Mouse (Mus musculus) liver, embryonic 12.5 days (tissue): ENCODE results near the gene Sumo2. TPM values are rescaled to one million over a fixed set of nuclear protein-coding genes. Genes with fewer than 3 reads are reported as not detected.

Source experiments
- ATAC-seq: fragments of 200-750 bp; cut with Nextera tagmentation; 2 replicates; pipeline ENCODE4 v1.8.0; 2017; ENCODE audit warnings: moderate number of reproducible peaks, mild to moderate bottlenecking, moderate library complexity
- H3K27ac ChIP-seq: fragments of 300-500 bp; sonication (generic); 2 replicates; pipeline ENCODE4 v1.5.1; 2016; ENCODE audit warnings: mild to moderate bottlenecking
- H3K27me3 ChIP-seq: fragments of 300-500 bp; sonication (generic); replicated peaks from 2 replicates; pipeline ENCODE4 v1.6.1; 2016; ENCODE audit warnings: mild to moderate bottlenecking, moderate library complexity
- H3K36me3 ChIP-seq: fragments of 300-500 bp; sonication (generic); 2 replicates; pipeline ENCODE4 v1.6.1; 2016; ENCODE audit warnings: mild to moderate bottlenecking, moderate library complexity
- H3K4me1 ChIP-seq: fragments of 300-500 bp; sonication (generic); 2 replicates; pipeline ENCODE4 v1.6.1; 2016
- H3K4me2 ChIP-seq: fragments of 300-500 bp; sonication (generic); 2 replicates; pipeline ENCODE4 v1.6.1; 2016; ENCODE audit warnings: mild to moderate bottlenecking, moderate library complexity
- H3K4me3 ChIP-seq: fragments of 300-500 bp; sonication (generic); 2 replicates; pipeline ENCODE4 v1.5.1; 2016; ENCODE audit warnings: mild to moderate bottlenecking, moderate library complexity
- H3K9ac ChIP-seq: fragments of 300-500 bp; sonication (generic); 2 replicates; pipeline ENCODE4 v1.6.1; 2016; ENCODE audit warnings: mild to moderate bottlenecking, moderate library complexity
- H3K9me3 ChIP-seq: fragments of 300-500 bp; sonication (generic); replicated peaks from 2 replicates; pipeline ENCODE4 v1.6.1; 2016; ENCODE audit warnings: mild to moderate bottlenecking, moderate library complexity
- WGBS: fragments of 180-500 bp; shearing (Covaris S2); methylation state at CpG from one replicate; pipeline ENCODE4 v1.1.7; 2016; ENCODE audit not compliant: insufficient replicate concordance; 5-methylcytosine and 5-hydroxymethylcytosine counted together
- polyA plus RNA-seq: library from polyadenylated mRNA; unstranded; fragments of >200 nt; fragmentation: Nextera tagmentation; extraction: Ambion mirVana; gene quantifications from 2 replicates; pipeline ENCODE4 v1.2.1, GENCODE M21; 2016

Sumo2 gene
- polyA plus RNA-seq, 1 experiment from 2014 or later: 585 TPM

DNA sequence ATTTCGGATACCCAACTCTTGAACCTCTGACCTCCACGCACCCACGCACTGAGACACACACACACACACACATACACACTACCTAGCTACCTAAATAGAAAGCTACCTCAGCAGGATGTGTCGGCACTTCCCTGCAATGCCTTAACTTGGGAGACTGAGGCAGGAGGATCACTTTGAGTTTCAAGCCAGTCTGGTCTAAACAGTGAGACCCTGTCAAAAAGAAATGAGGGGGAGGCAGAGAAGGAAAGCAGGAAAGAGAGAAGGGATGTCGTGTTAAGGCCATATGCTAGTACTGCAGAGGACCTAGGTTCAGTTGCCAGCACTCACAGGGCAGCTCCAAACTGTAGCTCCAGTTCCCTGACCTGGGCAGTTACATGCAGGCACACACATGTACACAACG lies 21.1 kb downstream of the Sumo2 start:
- Histone ChIP-seq H3K27me3 (no peaks in the 10 kb centered on the region), H3K9ac (0 out of 2 replicates have a peak overlapping the region, but pooled peaks have one; percentile 5), H3K4me2 (peak overlapping the region; percentile 91), H3K36me3 (no peaks in the 10 kb centered on the region), H3K4me1 (peaks cover 42% of the 10 kb centered on the region), H3K9me3 (no peaks in the 10 kb centered on the region), H3K4me3 (no peak overlapping the region), H3K27ac (no peak overlapping the region)
- no peak for ATAC-seq
- WGBS: 68% methylated on average over 6 of the region's 6 CpGs

DNA sequence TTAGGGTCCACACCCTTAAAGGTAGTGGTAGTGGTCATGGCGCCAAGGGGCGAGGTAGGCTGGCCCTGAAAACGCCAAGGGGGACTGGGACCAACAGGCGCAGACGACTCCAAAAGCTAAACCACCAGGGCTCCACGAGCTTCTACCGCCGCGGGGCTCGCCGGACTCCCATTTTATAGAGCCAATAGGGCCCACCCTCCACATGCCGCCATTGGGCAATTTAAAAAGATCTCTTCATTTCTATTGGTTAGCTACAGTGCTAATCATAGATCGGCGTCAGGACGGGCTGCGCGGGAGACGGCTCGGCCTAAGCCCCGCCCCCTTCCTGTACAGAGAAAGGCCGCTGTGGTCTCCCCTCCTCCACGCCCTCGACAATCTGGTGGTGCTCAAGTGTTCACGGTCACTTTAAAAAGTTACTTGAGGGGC lies 21.8 kb downstream of the Sumo2 start, which contains the start of gene Jpt1:
TSS of gene Jpt1 (minus strand) at position 150 of the 426 bp plus-strand sequence.
- Histone ChIP-seq H3K27ac (peak within 1 kb of the TSS; percentile 93), H3K9ac (peak within 1 kb of the TSS; percentile 94), H3K9me3 (no peaks in the 10 kb centered on the region), H3K4me3 (peak within 1 kb of the TSS; percentile 88), H3K4me1 (peaks cover 50% of the 10 kb centered on the region), H3K27me3 (no peaks in the 10 kb centered on the region), H3K4me2 (peak within 1 kb of the TSS; percentile 91), H3K36me3 (no peaks in the 10 kb centered on the region)
- under 1% methylated on average over 24 of the region's 24 CpGs for WGBS
- ATAC-seq: peak; percentile 85

DNA sequence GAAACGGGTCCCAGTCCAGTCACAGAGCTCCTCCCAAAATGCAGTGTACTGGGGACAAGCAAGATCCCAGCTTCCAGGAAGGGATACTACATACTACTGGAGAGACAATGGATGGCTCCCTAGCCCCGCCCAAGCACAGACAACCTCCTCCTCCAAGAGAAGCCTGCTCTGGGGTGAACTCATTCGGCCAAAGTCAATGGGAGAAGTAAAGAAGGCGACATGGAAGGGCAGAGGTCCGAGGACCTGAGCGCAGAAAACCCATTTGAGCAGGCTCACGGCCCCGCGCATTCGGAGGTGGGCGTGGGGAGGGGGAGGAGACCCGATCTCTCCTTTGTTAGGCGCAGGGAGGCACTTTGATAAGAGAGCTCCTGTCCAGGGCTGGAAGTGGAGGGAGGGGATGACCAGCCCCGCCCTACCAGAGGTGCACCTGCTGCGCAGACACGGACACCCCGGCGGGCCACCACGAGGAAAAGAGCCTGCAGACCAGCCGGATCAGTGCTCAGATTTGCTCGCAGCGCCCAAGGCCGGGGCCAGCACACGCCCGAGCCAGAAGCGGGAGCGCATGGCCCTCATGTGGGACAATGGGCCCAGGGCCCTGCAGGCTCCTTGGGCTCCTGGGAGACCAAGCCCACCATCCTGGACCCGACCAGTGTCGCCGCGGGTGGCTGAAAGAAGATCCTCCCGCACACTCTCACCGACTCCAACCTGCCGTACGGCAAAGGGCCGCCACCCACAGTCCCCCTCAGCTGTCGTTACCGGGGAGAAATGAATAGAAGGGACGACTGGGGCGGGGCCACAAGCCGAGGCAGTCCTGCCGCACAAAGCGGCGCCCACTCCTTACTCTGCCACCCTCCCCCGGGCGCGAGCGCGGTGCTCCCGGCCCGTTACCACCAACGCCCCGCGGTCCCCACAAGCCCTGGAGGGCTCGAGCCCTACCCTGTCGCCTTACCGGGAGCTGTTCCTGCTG lies 22.5 kb downstream of the Sumo2 start:
- peak; percentile 63 for ATAC-seq
- peaks cover 4% of the 10 kb centered on the region for H3K36me3 ChIP-seq
- H3K27ac ChIP-seq: peak overlapping the region; percentile 93
- no peaks in the 10 kb centered on the region for H3K27me3 ChIP-seq
- peak overlapping the region; percentile 94 for H3K9ac ChIP-seq
- H3K4me3 ChIP-seq: peak overlapping the region; percentile 88
- H3K4me2 ChIP-seq: peak overlapping the region; percentile 91
- no peaks in the 10 kb centered on the region for H3K9me3 ChIP-seq
- peaks cover 56% of the 10 kb centered on the region for H3K4me1 ChIP-seq
- under 1% methylated on average over 57 of the region's 57 CpGs for WGBS

DNA sequence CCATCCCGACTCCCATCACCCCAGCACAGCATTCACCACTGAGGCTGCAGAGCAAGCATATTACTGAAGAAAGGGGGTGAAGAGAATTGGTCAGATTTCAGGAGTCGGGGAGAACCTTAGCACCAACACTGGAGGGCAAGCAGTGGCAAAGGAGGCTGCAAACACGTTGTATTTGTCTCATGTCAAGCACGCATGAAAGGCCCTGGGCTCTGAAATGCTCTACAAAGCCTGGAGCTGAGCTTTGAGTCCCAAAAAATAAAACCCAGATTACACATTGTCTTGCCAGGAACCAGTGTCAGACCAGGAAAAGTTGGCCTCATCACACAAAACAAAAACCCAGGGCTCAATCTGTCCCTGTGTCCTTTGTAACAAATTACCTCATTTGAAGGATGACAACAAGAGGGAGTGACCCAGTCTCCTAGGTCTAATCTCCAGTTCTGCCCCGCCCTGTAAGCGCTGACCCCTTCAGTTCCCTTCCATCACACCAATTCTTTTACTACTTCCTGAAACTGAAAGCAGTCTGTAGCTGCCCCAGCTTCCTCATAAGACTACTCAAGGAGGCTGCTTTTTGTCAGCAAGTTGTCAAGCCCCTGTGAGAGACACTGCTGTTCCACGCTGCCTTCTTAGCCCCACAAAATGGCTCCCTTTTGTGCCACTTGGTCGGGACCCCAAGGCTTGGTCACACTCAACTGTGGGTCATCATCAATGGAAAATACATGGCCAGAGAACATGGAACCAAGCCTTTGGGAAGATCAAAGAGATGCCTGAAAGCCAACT lies 23.5 kb downstream of the Sumo2 start:
- H3K4me2 ChIP-seq: peak overlapping the region; percentile 91
- H3K4me3 ChIP-seq: peak overlapping the region; percentile 88
- ATAC-seq: no peak
- WGBS: 28% methylated on average over 8 of the region's 8 CpGs
- no peaks in the 10 kb centered on the region for H3K9me3 ChIP-seq
- peaks cover 11% of the 10 kb centered on the region for H3K36me3 ChIP-seq
- no peaks in the 10 kb centered on the region for H3K27me3 ChIP-seq
- H3K27ac ChIP-seq: peak overlapping the region; percentile 93
- H3K9ac ChIP-seq: peak overlapping the region; percentile 94
- H3K4me1 ChIP-seq: peaks cover 65% of the 10 kb centered on the region

DNA sequence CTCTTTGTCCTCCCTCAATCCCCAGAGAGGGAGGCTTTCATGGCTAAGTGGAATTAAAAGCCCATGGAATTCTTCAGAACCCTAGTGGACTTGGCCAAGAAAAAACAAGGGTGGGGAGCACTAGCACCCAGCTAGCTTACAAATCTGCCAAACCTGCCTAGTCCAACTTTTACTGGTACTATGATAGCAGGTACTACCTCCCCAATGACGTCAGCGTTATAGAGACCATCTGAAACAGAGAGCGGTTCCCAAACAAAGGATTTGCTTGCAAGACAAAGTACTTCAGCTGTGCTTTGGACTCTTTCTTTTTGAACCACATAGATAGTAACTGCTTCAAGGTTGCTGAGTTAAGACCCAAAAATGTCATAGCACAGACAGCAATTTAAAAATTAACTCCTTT lies 24.1 kb downstream of the Sumo2 start:
- peak overlapping the region; percentile 91 for H3K4me2 ChIP-seq
- H3K9me3 ChIP-seq: no peaks in the 10 kb centered on the region
- peaks cover 11% of the 10 kb centered on the region for H3K36me3 ChIP-seq
- 46% methylated on average over 3 of the region's 3 CpGs for WGBS
- H3K27ac ChIP-seq: peak overlapping the region; percentile 93
- H3K9ac ChIP-seq: peak overlapping the region; percentile 94
- H3K27me3 ChIP-seq: no peaks in the 10 kb centered on the region
- peaks cover 71% of the 10 kb centered on the region for H3K4me1 ChIP-seq
- H3K4me3 ChIP-seq: peak overlapping the region; percentile 88
- no peak for ATAC-seq

DNA sequence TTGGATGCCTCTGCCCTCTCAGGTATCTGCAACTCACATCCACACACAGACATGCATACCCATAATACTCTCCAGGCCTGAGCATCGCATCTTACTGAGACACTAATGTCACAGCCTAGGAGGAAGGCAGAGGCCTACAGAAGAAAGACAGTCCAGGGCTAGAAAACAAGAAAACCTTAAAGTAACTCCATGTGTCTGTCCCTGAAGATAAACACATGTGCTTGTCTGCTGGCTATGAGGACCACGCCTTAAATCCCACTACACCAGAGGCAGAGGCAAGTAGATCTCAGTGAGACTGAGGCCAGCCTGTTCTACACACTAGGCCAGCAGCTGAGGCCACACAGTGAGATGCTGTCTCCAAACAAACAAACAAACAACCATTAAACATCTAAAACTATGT lies 25.0 kb downstream of the Sumo2 start:
- H3K9ac ChIP-seq: peak overlapping the region; percentile 94
- WGBS: 23% methylated on average over 2 of the region's 2 CpGs
- H3K27ac ChIP-seq: peak overlapping the region; percentile 93
- ATAC-seq: peak; percentile 72
- H3K4me3 ChIP-seq: peak overlapping the region; percentile 88
- H3K27me3 ChIP-seq: no peaks in the 10 kb centered on the region
- peaks cover 11% of the 10 kb centered on the region for H3K36me3 ChIP-seq
- peaks cover 80% of the 10 kb centered on the region for H3K4me1 ChIP-seq
- H3K9me3 ChIP-seq: no peaks in the 10 kb centered on the region
- peak overlapping the region; percentile 91 for H3K4me2 ChIP-seq

DNA sequence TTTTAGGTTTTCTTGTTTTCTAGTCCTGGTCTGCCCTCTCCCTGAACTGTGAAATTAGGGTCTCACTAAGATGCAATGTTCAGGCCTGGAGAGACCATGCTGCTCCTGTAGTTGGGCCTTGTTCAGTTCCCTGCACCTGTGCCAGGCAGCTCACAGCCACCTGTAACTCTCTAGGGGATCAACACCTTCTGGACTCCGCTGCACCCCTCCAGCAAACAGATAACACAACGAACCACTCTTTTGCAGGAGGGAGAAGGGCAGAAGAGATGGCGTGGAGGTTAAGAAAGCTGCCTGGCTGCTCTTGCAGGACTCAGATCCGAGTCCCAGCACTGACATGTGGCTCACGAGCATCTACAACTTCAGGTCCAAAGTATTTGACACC lies 25.6 kb downstream of the Sumo2 start:
- H3K36me3 ChIP-seq: peaks cover 11% of the 10 kb centered on the region
- H3K27me3 ChIP-seq: no peaks in the 10 kb centered on the region
- H3K4me1 ChIP-seq: peaks cover 86% of the 10 kb centered on the region
- peak overlapping the region; percentile 91 for H3K4me2 ChIP-seq
- 21% methylated on average over 5 of the region's 5 CpGs for WGBS
- ATAC-seq: no peak
- peak overlapping the region; percentile 88 for H3K4me3 ChIP-seq
- H3K9me3 ChIP-seq: no peaks in the 10 kb centered on the region
- H3K27ac ChIP-seq: peak overlapping the region; percentile 93
- peak overlapping the region; percentile 76 for H3K9ac ChIP-seq

DNA sequence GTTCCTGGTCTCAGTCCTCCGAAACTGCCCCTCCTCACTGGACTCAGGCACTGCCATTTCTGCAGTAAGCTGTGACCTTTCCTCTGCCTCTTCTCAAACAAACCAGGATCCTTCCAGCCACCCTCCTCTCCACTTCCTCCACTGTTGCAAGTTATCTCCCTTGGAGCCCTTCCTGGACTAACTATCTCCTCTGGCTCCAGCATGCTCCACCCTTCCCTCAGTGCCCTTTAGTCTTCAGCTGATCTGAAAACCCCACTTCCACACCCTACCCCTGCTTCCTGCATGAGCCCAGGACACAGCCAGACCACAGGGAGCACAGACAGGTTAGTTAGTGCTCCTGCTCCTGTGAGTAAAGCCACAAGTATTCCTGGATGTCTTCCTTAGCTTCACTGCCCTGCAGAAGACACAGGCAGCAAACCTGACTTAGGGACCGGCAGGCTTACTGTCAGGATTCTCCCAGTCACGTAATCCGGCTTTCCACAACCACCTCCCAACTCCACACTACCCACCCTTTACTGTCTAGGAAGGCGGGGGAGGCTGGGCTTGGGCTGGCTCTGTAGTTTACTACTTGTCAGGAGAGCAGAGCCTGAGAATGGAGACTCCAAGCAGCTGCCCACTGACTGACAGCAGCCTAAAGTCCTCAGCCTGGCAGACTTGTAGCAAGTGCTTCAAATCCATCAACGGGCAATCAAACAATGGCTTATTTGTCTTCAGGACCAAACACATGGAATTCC lies 26.1 kb downstream of the Sumo2 start:
- Histone ChIP-seq H3K27me3 (no peaks in the 10 kb centered on the region), H3K9me3 (no peaks in the 10 kb centered on the region), H3K27ac (peak overlapping the region; percentile 93), H3K4me2 (peak overlapping the region; percentile 91), H3K9ac (peak overlapping the region; percentile 76), H3K36me3 (peaks cover 17% of the 10 kb centered on the region), H3K4me3 (peak overlapping the region; percentile 88), H3K4me1 (peaks cover 88% of the 10 kb centered on the region)
- ATAC-seq: peak; percentile 53
- WGBS: 22% methylated on average over 6 of the region's 6 CpGs

DNA sequence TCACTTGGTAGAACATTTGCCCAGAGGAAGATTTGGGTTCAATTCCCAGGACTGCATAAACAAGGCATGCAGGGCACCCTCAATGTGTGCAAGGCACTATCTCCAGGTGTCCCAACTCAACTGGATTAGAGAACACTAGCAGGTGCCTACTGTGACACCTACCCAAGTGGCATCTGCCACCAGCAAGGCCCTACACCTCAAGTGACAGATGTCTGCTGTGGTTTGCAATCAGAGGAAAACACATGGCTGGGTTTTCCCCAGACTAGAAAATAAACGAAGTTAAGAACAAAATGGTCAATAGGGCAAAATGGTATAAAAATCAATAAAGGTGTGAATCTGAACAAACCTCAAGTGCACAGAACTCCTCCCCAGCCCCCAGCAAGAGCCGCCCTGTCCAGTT lies 28.0 kb downstream of the Sumo2 start:
- Histone ChIP-seq H3K9me3 (no peaks in the 10 kb centered on the region), H3K9ac (peak overlapping the region; percentile 51; the same call in 1 of the 2 replicates), H3K36me3 (peaks cover 33% of the 10 kb centered on the region), H3K4me3 (no peak overlapping the region), H3K27me3 (no peaks in the 10 kb centered on the region), H3K4me2 (peak overlapping the region; percentile 62), H3K4me1 (peaks cover 85% of the 10 kb centered on the region), H3K27ac (peak overlapping the region; percentile 89)
- WGBS: 46% methylated on average over 2 of the region's 2 CpGs
- no peak for ATAC-seq

DNA sequence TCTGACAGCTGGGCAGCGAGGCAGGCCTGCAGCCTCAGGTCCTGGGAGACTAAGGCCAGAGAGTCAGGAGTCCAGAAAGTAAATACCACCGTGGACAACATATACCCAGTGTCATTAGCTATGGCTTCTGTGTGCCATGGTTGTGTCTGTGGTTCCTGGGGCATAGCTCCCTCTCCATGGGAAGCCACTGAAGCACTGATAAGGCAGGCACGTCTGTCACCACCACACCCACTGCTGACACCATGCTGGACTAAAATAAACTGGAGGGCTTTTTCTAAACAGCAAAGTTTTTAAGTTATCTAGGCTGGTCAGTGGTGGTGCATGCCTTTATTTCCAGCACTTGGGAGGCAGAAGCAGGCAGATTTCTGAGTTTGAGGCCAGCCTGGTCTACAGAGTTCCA lies 29.5 kb downstream of the Sumo2 start:
- peak; percentile 78 for ATAC-seq
- H3K27ac ChIP-seq: peak overlapping the region; percentile 89
- H3K9me3 ChIP-seq: no peaks in the 10 kb centered on the region
- 19% methylated on average over 3 of the region's 3 CpGs for WGBS
- H3K9ac ChIP-seq: peak overlapping the region; percentile 59
- no peaks in the 10 kb centered on the region for H3K27me3 ChIP-seq
- H3K4me2 ChIP-seq: peak overlapping the region; percentile 62
- H3K4me1 ChIP-seq: peaks cover 70% of the 10 kb centered on the region
- peak overlapping the region; percentile 20 for H3K4me3 ChIP-seq
- peaks cover 47% of the 10 kb centered on the region for H3K36me3 ChIP-seq

DNA sequence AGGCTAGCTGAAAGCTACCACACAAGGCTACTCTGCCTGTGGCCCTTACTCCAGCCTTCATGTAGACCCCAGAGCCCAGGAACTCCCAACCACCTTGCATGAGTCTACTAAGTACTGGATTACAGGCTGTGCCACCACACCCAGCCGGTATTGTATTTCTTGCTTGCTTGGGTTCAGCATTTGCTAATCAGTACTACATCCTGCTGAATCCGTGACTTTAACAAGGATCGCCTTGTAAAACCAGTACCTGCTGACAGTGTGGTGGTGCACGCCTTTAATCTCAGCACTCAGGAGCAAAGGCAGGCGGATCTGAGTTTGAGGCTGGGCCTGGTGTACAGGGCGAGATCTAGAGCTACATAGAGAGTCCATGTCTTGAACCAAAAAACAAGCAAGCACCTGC lies 33.4 kb downstream of the Sumo2 start:
- Histone ChIP-seq H3K4me2 (no peak overlapping the region), H3K9me3 (no peaks in the 10 kb centered on the region), H3K4me3 (no peak overlapping the region), H3K27me3 (no peaks in the 10 kb centered on the region), H3K27ac (no peak overlapping the region), H3K9ac (no peak overlapping the region), H3K36me3 (peaks cover 76% of the 10 kb centered on the region), H3K4me1 (peaks cover 31% of the 10 kb centered on the region)
- 91% methylated on average over 6 of the region's 6 CpGs for WGBS
- ATAC-seq: no peak
